Mouse (Mus musculus): ENCODE measurements around the gene Smoc1.

DNA sequence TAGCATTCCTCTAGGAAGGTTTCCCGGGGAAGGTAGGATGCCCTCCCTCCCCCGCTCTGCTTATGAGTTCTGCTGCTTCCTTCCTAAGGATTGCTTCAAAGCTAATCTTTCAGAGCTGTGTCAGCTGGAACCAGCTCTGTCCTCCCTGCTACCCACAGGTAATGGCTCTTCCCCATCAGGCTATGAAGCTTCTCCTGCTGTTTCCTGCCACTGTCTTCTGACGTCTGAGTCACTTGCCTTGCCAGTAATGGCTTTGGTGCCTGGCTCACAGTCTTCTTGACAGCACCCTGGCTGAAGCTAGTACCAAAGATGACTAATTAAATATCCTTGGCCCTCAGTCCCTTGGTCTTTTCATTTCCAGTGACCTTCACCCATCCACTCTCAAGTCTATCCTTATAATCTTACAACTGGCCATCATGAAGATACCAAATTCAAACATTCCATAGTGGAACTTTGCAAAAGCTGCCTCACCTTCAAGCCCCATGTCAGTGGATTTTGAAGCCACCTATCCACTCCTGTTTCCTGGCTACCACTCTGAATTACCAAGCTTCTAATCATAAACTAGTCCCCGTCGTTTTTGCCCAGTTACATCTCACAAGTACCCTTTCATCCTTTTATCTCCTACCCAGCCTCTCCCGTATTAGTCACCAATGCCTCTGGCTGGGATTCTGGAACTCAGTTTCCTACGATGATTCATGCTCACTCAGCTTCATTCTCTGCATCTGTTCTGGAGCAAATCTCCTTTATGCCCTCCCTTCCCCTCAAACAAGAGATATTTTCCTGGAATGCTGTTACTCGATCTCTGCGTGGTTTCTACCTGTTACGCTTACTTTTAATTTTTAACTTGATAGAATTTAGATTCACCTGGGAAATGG, 209.1 kb downstream of the Smoc1 start:
- TF ChIP-seq POLR2A (IDR thresholded peaks at IDR 0.05; ENCODE audit: borderline replicate concordance, extremely low read depth, low read depth, low read length) (no peak), CTCF (IDR thresholded peaks at IDR 0.05; ENCODE audit: insufficient read depth, low read length) (no peak)
